Comparison of ENCODE assay signal across 25 mouse cellular contexts in genomic region chr14:51129624-51129975, GRCm38 (mm10). TPM values are rescaled to one million over a fixed set of nuclear protein-coding genes. Genes with fewer than 3 reads are reported as not detected.
A peak's percentile ranks its signal among the peaks of the same experiment; 100 is the strongest.
DNase-seq lines count a peak whose midpoint lies in the region; ATAC-seq and TF ChIP-seq lines count a peak whose summit lies in the region.
"Had no signal": no experiment of that assay in that cellular context is flagged by ENCODE, and none has a peak within 500 bp of the region (broad histone marks: within the 10 kb centered on the region; RNA-seq: fewer than 3 reads in every experiment).

No protein-coding gene starts in this region.

- no peak for TF ChIP-seq POLR2A in bone marrow macrophage, adult 2 months (IDR thresholded peaks at IDR 0.05; ENCODE audit: borderline replicate concordance, low read depth, low read length)

- 64% methylated on average over 4 of the region's 4 CpGs for WGBS in heart, embryonic 10.5 days
- WGBS in liver, embryonic 11.5 days, result 34% methylated on average over 4 of the region's 4 CpGs
- 35% methylated on average over 4 of the region's 4 CpGs for WGBS in macrophage (ENCODE audit: missing documents)

- peak overlapping the region; percentile 62; the same call in 1 of the 2 replicates for H3K27ac ChIP-seq in heart, embryonic 10.5 days
- H3K27ac ChIP-seq in bone marrow macrophage, adult 2 months (ENCODE audit: insufficient read depth, low read depth, low read length), result peak overlapping the region; percentile 83
- peak overlapping the region; percentile 97 for H3K27ac ChIP-seq in liver, embryonic 11.5 days (ENCODE audit: low read depth, low read length)
- peak overlapping the region; percentile 80 for H3K27ac ChIP-seq in macrophage
- H3K27ac ChIP-seq: embryonic facial prominence, embryonic 13.5 days; forebrain, embryonic 10.5 days; gastrocnemius, adult 2 months; heart, embryonic 15.5 days; limb, embryonic 10.5 days; neural tube, embryonic 15.5 days; stomach, postnatal 0 days had no signal

- ATAC-seq in liver, embryonic 11.5 days (replicated peaks; ENCODE audit: low FRiP score), result no peak
- ATAC-seq: midbrain, embryonic 16.5 days had no signal

- no peaks in the 10 kb centered on the region for H3K36me3 ChIP-seq in heart, embryonic 10.5 days
- no peaks in the 10 kb centered on the region for H3K36me3 ChIP-seq in liver, embryonic 11.5 days (ENCODE audit: control insufficient read depth, insufficient read depth, low read length)
- H3K36me3 ChIP-seq in macrophage (ENCODE audit: inconsistent target), result no peaks in the 10 kb centered on the region
- H3K36me3 ChIP-seq: embryonic facial prominence, embryonic 13.5 days; forebrain, embryonic 10.5 days; heart, embryonic 15.5 days; limb, embryonic 10.5 days; neural tube, embryonic 15.5 days had no signal

- no peak for DNase-seq in heart, embryonic 10.5 days (ENCODE audit: low spot score)
- no peak for DNase-seq in heart, adult 18-20 months
- no peak for DNase-seq in liver, embryonic 11.5 days (ENCODE audit: low spot score)
- DNase-seq in cerebellum, postnatal 25 days, result no peak
- DNase-seq in kidney, adult 9 months, result no peak
- DNase-seq: cerebellum, postnatal 10 days; gastrocnemius, adult 2 months; kidney, adult 11 months; kidney, postnatal 10 days; lung, adult 18-20 months had no signal

- H3K4me1 ChIP-seq in heart, embryonic 10.5 days, result peaks cover 20% of the 10 kb centered on the region
- H3K4me1 ChIP-seq in bone marrow macrophage, adult 2 months (ENCODE audit: control insufficient read depth, insufficient read depth, low read length), result peaks cover 27% of the 10 kb centered on the region
- peaks cover 51% of the 10 kb centered on the region for H3K4me1 ChIP-seq in liver, embryonic 11.5 days (replicated peaks; ENCODE audit: control insufficient read depth, insufficient read depth, low read length)
- H3K4me1 ChIP-seq: embryonic facial prominence, embryonic 13.5 days; forebrain, embryonic 10.5 days; limb, embryonic 10.5 days; neural tube, embryonic 15.5 days had no signal

- TF ChIP-seq CTCF in bone marrow macrophage, adult 2 months (IDR thresholded peaks at IDR 0.05; ENCODE audit: low read depth, low read length), result no peak

- no peak overlapping the region for H3K4me3 ChIP-seq in heart, embryonic 10.5 days
- H3K4me3 ChIP-seq in bone marrow macrophage, adult 2 months (ENCODE audit: insufficient read depth, low read length), result no peak overlapping the region
- peak overlapping the region; percentile 29; the same call in 1 of the 2 replicates for H3K4me3 ChIP-seq in liver, embryonic 11.5 days (ENCODE audit: low read depth, low read length)
- H3K4me3 ChIP-seq in macrophage (ENCODE audit: inconsistent target), result peak overlapping the region; percentile 39
- H3K4me3 ChIP-seq: embryonic facial prominence, embryonic 13.5 days; forebrain, embryonic 10.5 days; gastrocnemius, adult 2 months; heart, embryonic 15.5 days; limb, embryonic 10.5 days; neural tube, embryonic 15.5 days had no signal

- H3K4me2 ChIP-seq in liver, embryonic 11.5 days, result peak overlapping the region; percentile 62
- H3K4me2 ChIP-seq: embryonic facial prominence, embryonic 13.5 days; heart, embryonic 15.5 days; neural tube, embryonic 15.5 days had no signal

- H3K9me3 ChIP-seq in heart, embryonic 10.5 days, result no peaks in the 10 kb centered on the region
- H3K9me3 ChIP-seq in liver, embryonic 11.5 days (ENCODE audit: control insufficient read depth, low read length), result no peaks in the 10 kb centered on the region
- H3K9me3 ChIP-seq: embryonic facial prominence, embryonic 13.5 days; forebrain, embryonic 10.5 days; limb, embryonic 10.5 days; neural tube, embryonic 15.5 days had no signal

- H3K27me3 ChIP-seq in heart, embryonic 10.5 days (ENCODE audit: insufficient read depth, poor library complexity, severe bottlenecking), result no peaks in the 10 kb centered on the region
- no peaks in the 10 kb centered on the region for H3K27me3 ChIP-seq in liver, embryonic 11.5 days (replicated peaks; ENCODE audit: control insufficient read depth, insufficient read depth, low read length)
- H3K27me3 ChIP-seq: embryonic facial prominence, embryonic 13.5 days; heart, embryonic 15.5 days; neural tube, embryonic 15.5 days had no signal

- H3K9ac ChIP-seq in liver, embryonic 11.5 days (ENCODE audit: low read depth, low read length), result peak overlapping the region; percentile 66
- H3K9ac ChIP-seq: embryonic facial prominence, embryonic 13.5 days; heart, embryonic 15.5 days; neural tube, embryonic 15.5 days had no signal

- H3K79me2 ChIP-seq in macrophage (ENCODE audit: inconsistent target), result no peaks in the 10 kb centered on the region

RNA-seq across cellular contexts. Expression of gene Rnase6, which starts 5.9 kb away (rescaled TPM):
- polyA plus RNA-seq in heart, embryonic 10.5 days (2016; fragmentation: Nextera tagmentation; extraction: Ambion mirVana), result 0.14 and 0.87 TPM in 2 replicates
- 1 to 10 TPM in 1 of 2 experiments, under 1 TPM in 1; 0.65 to 1.2 TPM for total RNA-seq in heart, adult 18-20 months (2021)
- 25.6 and 26.6 TPM in 2 replicates for polyA plus RNA-seq in bone marrow macrophage, adult 2 months (2012; ENCODE audit: insufficient read depth, insufficient read length, missing spikeins)
- 3.2 and 4.2 TPM in 2 replicates for polyA plus RNA-seq in liver, embryonic 11.5 days (2014; fragmentation: Nextera tagmentation; extraction: Ambion mirVana)
- 1 to 10 TPM in 9 of 26 experiments, under 1 TPM in 8, not detected in 9; 0.25 to 4.6 (median 1.0) TPM for total RNA-seq in macrophage (2018; cell fraction: chromatin; rRNA removed)
- 10 to 100 TPM in 18 of 26 experiments, 1 to 10 TPM in 8; 5.1 to 18.7 (median 13.1) TPM for total RNA-seq in macrophage (2018; cell fraction: cytosol; rRNA removed)
- 10 to 100 TPM in 7 of 26 experiments, 1 to 10 TPM in 18, under 1 TPM in 1; 0.89 to 20.6 (median 6.0) TPM for total RNA-seq in macrophage (2018; cell fraction: nucleus; rRNA removed)
- polyA plus RNA-seq in macrophage (2018), result 3.8 to 24.3 TPM (median 17.6 TPM) in 3 replicates
- total RNA-seq: left cerebral cortex, adult 18-20 months had no signal
- polyA plus RNA-seq: limb, embryonic 10.5 days had no signal

RNA-seq across cellular contexts. Expression of gene Eddm3b, which starts 15.4 kb away (rescaled TPM):
- polyA plus RNA-seq in heart, embryonic 10.5 days (2016; fragmentation: Nextera tagmentation; extraction: Ambion mirVana), result 0.13 TPM in 1 of 2 replicates, not detected in the other
- not detected for total RNA-seq in heart, adult 18-20 months (2021)
- not detected in 2 replicates for polyA plus RNA-seq in bone marrow macrophage, adult 2 months (2012; ENCODE audit: insufficient read depth, insufficient read length, missing spikeins)
- not detected in 2 replicates for polyA plus RNA-seq in liver, embryonic 11.5 days (2014; fragmentation: Nextera tagmentation; extraction: Ambion mirVana)
- not detected for total RNA-seq in macrophage (2018; cell fraction: chromatin; rRNA removed)
- total RNA-seq in macrophage (2018; cell fraction: cytosol; rRNA removed), result under 1 TPM in 1 of 26 experiments, not detected in 25; 0.11 TPM
- not detected for total RNA-seq in macrophage (2018; cell fraction: nucleus; rRNA removed)
- not detected in 3 replicates for polyA plus RNA-seq in macrophage (2018)
- total RNA-seq: gastrocnemius, adult 2 months; hematopoietic stem cell, adult 5-6 weeks; layer of hippocampus, adult 18-20 months; left cerebral cortex, adult 18-20 months had no signal
- polyA plus RNA-seq: embryonic facial prominence, embryonic 13.5 days; forebrain, embryonic 10.5 days; heart, embryonic 15.5 days; limb, embryonic 10.5 days; midbrain, embryonic 16.5 days; neural tube, embryonic 15.5 days; stomach, postnatal 0 days; thymus, postnatal 0 days had no signal

RNA-seq across cellular contexts. Expression of gene Rnase1, which starts 17.0 kb away (rescaled TPM):
- polyA plus RNA-seq in heart, embryonic 10.5 days (2016; fragmentation: Nextera tagmentation; extraction: Ambion mirVana), result not detected in 2 replicates
- total RNA-seq in heart, adult 18-20 months (2021), result 1 to 10 TPM in 1 of 2 experiments, under 1 TPM in 1; 0.89 to 1.3 TPM
- not detected in 2 replicates for polyA plus RNA-seq in bone marrow macrophage, adult 2 months (2012; ENCODE audit: insufficient read depth, insufficient read length, missing spikeins)
- not detected in 2 replicates for polyA plus RNA-seq in liver, embryonic 11.5 days (2014; fragmentation: Nextera tagmentation; extraction: Ambion mirVana)
- not detected for total RNA-seq in macrophage (2018; cell fraction: chromatin; rRNA removed)
- not detected for total RNA-seq in macrophage (2018; cell fraction: cytosol; rRNA removed)
- total RNA-seq in macrophage (2018; cell fraction: nucleus; rRNA removed), result not detected
- not detected in 3 replicates for polyA plus RNA-seq in macrophage (2018)
- total RNA-seq: gastrocnemius, adult 2 months; hematopoietic stem cell, adult 5-6 weeks had no signal
- polyA plus RNA-seq: embryonic facial prominence, embryonic 13.5 days; forebrain, embryonic 10.5 days had no signal

RNA-seq across cellular contexts. Expression of gene Rnase2b, which starts 32.5 kb away (rescaled TPM):
- not detected in 2 replicates for polyA plus RNA-seq in heart, embryonic 10.5 days (2016; fragmentation: Nextera tagmentation; extraction: Ambion mirVana)
- total RNA-seq in heart, adult 18-20 months (2021), result not detected
- not detected in 2 replicates for polyA plus RNA-seq in bone marrow macrophage, adult 2 months (2012; ENCODE audit: insufficient read depth, insufficient read length, missing spikeins)
- polyA plus RNA-seq in liver, embryonic 11.5 days (2014; fragmentation: Nextera tagmentation; extraction: Ambion mirVana), result not detected in 2 replicates
- not detected for total RNA-seq in macrophage (2018; cell fraction: chromatin; rRNA removed)
- total RNA-seq in macrophage (2018; cell fraction: cytosol; rRNA removed), result not detected
- total RNA-seq in macrophage (2018; cell fraction: nucleus; rRNA removed), result not detected
- polyA plus RNA-seq in macrophage (2018), result not detected in 3 replicates
- total RNA-seq: adrenal gland, postnatal 4 days; gastrocnemius, adult 2 months; hematopoietic stem cell, adult 5-6 weeks; left cerebral cortex, adult 18-20 months had no signal
- polyA plus RNA-seq: embryonic facial prominence, embryonic 13.5 days; forebrain, embryonic 10.5 days; gonadal fat pad, adult 2 months; heart, embryonic 15.5 days; limb, embryonic 10.5 days; midbrain, embryonic 16.5 days; neural tube, embryonic 15.5 days; thymus, postnatal 0 days had no signal

RNA-seq across cellular contexts. Expression of gene Ang, which starts 38.6 kb away (rescaled TPM):
- 1.8 and 3.0 TPM in 2 replicates for polyA plus RNA-seq in heart, embryonic 10.5 days (2016; fragmentation: Nextera tagmentation; extraction: Ambion mirVana)
- total RNA-seq in heart, adult 18-20 months (2021), result 1 to 10 TPM; 6.1 to 6.9 TPM
- 31.9 and 39.4 TPM in 2 replicates for polyA plus RNA-seq in bone marrow macrophage, adult 2 months (2012; ENCODE audit: insufficient read depth, insufficient read length, missing spikeins)
- 3.6 and 4.0 TPM in 2 replicates for polyA plus RNA-seq in liver, embryonic 11.5 days (2014; fragmentation: Nextera tagmentation; extraction: Ambion mirVana)
- total RNA-seq in macrophage (2018; cell fraction: chromatin; rRNA removed), result 10 to 100 TPM in 4 of 26 experiments, 1 to 10 TPM in 21, not detected in 1; 1.2 to 19.8 (median 5.1) TPM
- 10 to 100 TPM; 11.7 to 37.1 (median 18.0) TPM for total RNA-seq in macrophage (2018; cell fraction: cytosol; rRNA removed)
- total RNA-seq in macrophage (2018; cell fraction: nucleus; rRNA removed), result 10 to 100 TPM in 18 of 26 experiments, 1 to 10 TPM in 8; 4.6 to 33.5 (median 11.8) TPM
- polyA plus RNA-seq in macrophage (2018), result 15.6 to 41.8 TPM (median 23.3 TPM) in 3 replicates
- total RNA-seq: hematopoietic stem cell, adult 5-6 weeks had no signal

Comparison
In these comparisons a context has a peak if more than half of its experiments do, and no peak if none do; other contexts are left out.
1. H3K4me3 ChIP-seq: peak in liver, embryonic 11.5 days (single experiment) and macrophage (single experiment); none in heart, embryonic 10.5 days (single experiment) and bone marrow macrophage, adult 2 months (single experiment).
2. Peak in every context shown above with its lines, with median percentiles within 50 percentile points of each other: H3K27ac ChIP-seq.